Mouse (Mus musculus): ENCODE data around the gene Rab6b.
A peak's percentile ranks its signal among the peaks of the same experiment; 100 is the strongest.

The Rab6b gene

GRCm38 (mm10) chr9:103205786-103206185 is 94.2 kb downstream of the Rab6b start:
- no peak for DNase-seq (ENCODE audit: low spot score)

GRCm38 (mm10) chr9:103207846-103208245 is 96.3 kb downstream of the Rab6b start:
- peak; percentile 56 for DNase-seq (ENCODE audit: low spot score)

- DNase-seq (ENCODE audit: low spot score), result no peak
Observed at GRCm38 (mm10) chr9:103208802-103209423, 97.3 kb downstream of the Rab6b start.

- DNase-seq (ENCODE audit: low spot score), result no peak
Observed at GRCm38 (mm10) chr9:103212654-103213420, 101.2 kb downstream of the Rab6b start.

- no peak for DNase-seq (ENCODE audit: low spot score)
Observed at GRCm38 (mm10) chr9:103213631-103214030, 102.0 kb downstream of the Rab6b start.

GRCm38 (mm10) chr9:103214281-103214680 is 102.7 kb downstream of the Rab6b start:
- no peak for DNase-seq (ENCODE audit: low spot score)

GRCm38 (mm10) chr9:103224721-103225120 is 113.1 kb downstream of the Rab6b start:
- DNase-seq (ENCODE audit: low spot score), result no peak

GRCm38 (mm10) chr9:103225464-103225863 is 113.9 kb downstream of the Rab6b start:
- no peak for DNase-seq (ENCODE audit: low spot score)

GRCm38 (mm10) chr9:103226806-103227205 is 115.2 kb downstream of the Rab6b start:
- peak; percentile 45 for DNase-seq (ENCODE audit: low spot score)

GRCm38 (mm10) chr9:103227760-103228159 is 116.2 kb downstream of the Rab6b start:
- no peak for DNase-seq (ENCODE audit: low spot score)

GRCm38 (mm10) chr9:103228370-103229003 is 116.9 kb downstream of the Rab6b start:
- DNase-seq (ENCODE audit: low spot score), result no peak

GRCm38 (mm10) chr9:103229037-103229867 is 117.7 kb downstream of the Rab6b start:
- no peak for DNase-seq (ENCODE audit: low spot score)

GRCm38 (mm10) chr9:103230151-103230951 is 118.8 kb downstream of the Rab6b start, which contains the start of the genes Gm20425 and Trf:
TSS of gene Gm20425 (minus strand) at chr9:103230307.
TSS of gene Trf (minus strand) at chr9:103230444.
- DNase-seq (ENCODE audit: low spot score), result peak; percentile 31

GRCm38 (mm10) chr9:103232232-103233005 is 120.8 kb downstream of the Rab6b start:
- no peak for DNase-seq (ENCODE audit: low spot score)

- DNase-seq (ENCODE audit: low spot score), result no peak
Observed at GRCm38 (mm10) chr9:103233006-103233395, 121.4 kb downstream of the Rab6b start.

GRCm38 (mm10) chr9:103234059-103234458 is 122.5 kb downstream of the Rab6b start:
- no peak for DNase-seq (ENCODE audit: low spot score)

GRCm38 (mm10) chr9:103234565-103235165 is 123.1 kb downstream of the Rab6b start:
- no peak for DNase-seq (ENCODE audit: low spot score)
